Mouse (Mus musculus) cerebellum, adult 11 months (tissue): Measurements from ENCODE around the gene Fam57a.
"Not testable (repeated sequence)": the region's sequence is repeated elsewhere in the genome, so short reads cannot be mapped to it uniquely, and the experiment has no call there.

Experiments
- DNase-seq: peaks from one replicate; pipeline ENCODE4 v3.0.0; 2022

The Fam57a gene

GRCm38 (mm10) chr11:76183745-76184144 is 4.3 kb downstream of the Fam57a start:
- no peak for DNase-seq

- DNase-seq = no peak
These were observed 7.4 kb downstream of the Fam57a start for GRCm38 (mm10) chr11:76186908-76187307.

GRCm38 (mm10) chr11:76196275-76196976 is 17.0 kb downstream of the Fam57a start:
- no peak for DNase-seq

- no peak for DNase-seq
These were observed 17.6 kb downstream of the Fam57a start for GRCm38 (mm10) chr11:76196977-76197469.

- peak; percentile 90 for DNase-seq
These were observed 22.5 kb downstream of the Fam57a start for GRCm38 (mm10) chr11:76201761-76202674.

- no peak for DNase-seq
These were observed 27.3 kb downstream of the Fam57a start for GRCm38 (mm10) chr11:76206793-76207192.

GRCm38 (mm10) chr11:76210228-76210985 is 30.9 kb downstream of the Fam57a start:
- no peak for DNase-seq

- not testable (repeated sequence) for DNase-seq
These were observed 32.1 kb downstream of the Fam57a start for GRCm38 (mm10) chr11:76211595-76211994.

- no peak for DNase-seq
These were observed 34.4 kb downstream of the Fam57a start for GRCm38 (mm10) chr11:76213841-76214240.

GRCm38 (mm10) chr11:76215011-76215410 is 35.5 kb downstream of the Fam57a start:
- DNase-seq = no peak

- no peak for DNase-seq
These were observed 36.6 kb downstream of the Fam57a start for GRCm38 (mm10) chr11:76216049-76216540.

GRCm38 (mm10) chr11:76216681-76217389 is 37.4 kb downstream of the Fam57a start:
- no peak for DNase-seq

GRCm38 (mm10) chr11:76217390-76217800 is 37.9 kb downstream of the Fam57a start, which contains the start of the genes Dbil5 and Gemin4:
Dbil5 (plus strand) TSS chr11:76217608.
Gemin4 (minus strand) TSS chr11:76217664.
- peak; percentile 96 for DNase-seq

GRCm38 (mm10) chr11:76224631-76225030 is 45.2 kb downstream of the Fam57a start:
- no peak for DNase-seq

- no peak for DNase-seq
These were observed 45.6 kb downstream of the Fam57a start for GRCm38 (mm10) chr11:76225051-76225450.

GRCm38 (mm10) chr11:76236136-76236535 is 56.7 kb downstream of the Fam57a start:
- DNase-seq = no peak

- DNase-seq = no peak
These were observed 60.3 kb downstream of the Fam57a start for GRCm38 (mm10) chr11:76239750-76240149.

- DNase-seq = peak; percentile 86
These were observed 63.7 kb downstream of the Fam57a start, which contains the start of the genes Mrm3 and Glod4 for GRCm38 (mm10) chr11:76242901-76243810. Mrm3 (plus strand) TSS chr11:76243715. Glod4 (minus strand) TSS chr11:76243725.

GRCm38 (mm10) chr11:76243811-76244546 is 64.5 kb downstream of the Fam57a start:
- DNase-seq = peak; percentile 21

- no peak for DNase-seq
These were observed 67.0 kb downstream of the Fam57a start for GRCm38 (mm10) chr11:76246439-76246838.
